Mouse (Mus musculus): ENCODE results near the gene 1810055G02Rik. TPM values are rescaled to one million over a fixed set of nuclear protein-coding genes. Genes with fewer than 3 reads are reported as not detected.

The 1810055G02Rik gene
- total and polyA plus RNA-seq, 3 experiments = 22.4 to 32.3 TPM; not detected in 1

DNA sequence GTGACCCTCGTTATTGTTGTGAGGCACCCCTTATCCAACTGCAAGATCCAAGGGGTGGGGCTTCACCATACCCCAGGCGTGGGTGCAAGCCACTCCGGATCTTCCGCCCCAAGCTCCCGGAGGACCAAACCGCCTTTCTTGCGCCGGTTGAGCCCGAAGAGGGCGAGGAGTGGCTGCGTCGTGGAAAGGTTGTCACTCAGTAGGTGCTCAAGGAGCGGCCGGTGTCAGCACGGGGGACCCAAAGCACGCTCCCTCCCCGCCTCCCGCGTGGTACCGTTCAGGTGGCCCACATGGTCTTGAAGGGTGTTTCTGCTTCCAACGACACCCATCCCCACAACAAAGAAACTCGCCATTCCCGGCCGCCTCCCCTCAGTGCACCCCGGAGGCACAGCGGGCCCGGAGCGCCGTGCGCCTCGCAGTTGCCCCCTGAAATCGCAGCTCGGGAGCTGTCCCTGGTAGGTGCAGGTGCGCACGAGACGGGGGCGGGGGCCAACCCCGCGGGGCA is 59.2 kb downstream of the 1810055G02Rik start, which contains the start of gene Kmt5b:
Gene Kmt5b (plus strand): TSS at position 146 of the 505 bp plus-strand sequence.
- Histone ChIP-seq H3K27ac (ENCODE audit: control insufficient read depth, low read depth, low read length) (peak within 1 kb of the TSS; percentile 100), H3K4me1 (ENCODE audit: control insufficient read depth in 1 of 2, insufficient read depth in 2 of 2, low read length in 2 of 2) (peaks cover 0 to 9% of the 10 kb centered on the region in 2 experiments; a peak in 2 of 4 replicates), H3K9ac (ENCODE audit: control insufficient read depth, low read depth, low read length, poor library complexity, severe bottlenecking) (peak within 1 kb of the TSS; percentile 100), H3K79me2 (ENCODE audit: control insufficient read depth, insufficient read depth, low read length, poor library complexity) (peaks cover 34% of the 10 kb centered on the region), H3K36me3 (ENCODE audit: control insufficient read depth in 1 of 2, insufficient read depth in 2 of 2, low read length in 2 of 2) (peaks cover 0 to 2% of the 10 kb centered on the region in 2 experiments; a peak in 1 of 4 replicates), H3K4me3 (ENCODE audit: control insufficient read depth in 1 of 2, insufficient read depth in 1 of 2, low read depth in 2 of 2, low read length in 2 of 2) (peak within 1 kb of the TSS; percentile 92 to 99), H3K9me3 (replicated peaks; ENCODE audit: insufficient read depth, low read length) (no peaks in the 10 kb centered on the region), H3K27me3 (ENCODE audit: control insufficient read depth in 1 of 2, insufficient read depth in 2 of 2, low read length in 2 of 2) (peaks cover 6 to 13% of the 10 kb centered on the region in 2 experiments)
- DNase-seq (ENCODE audit: low read depth, low spot score) = peak; percentile 79
- TF ChIP-seq CHD1 (IDR thresholded peaks at IDR 0.05; ENCODE audit: low read depth, low read length) (peak; percentile 49; the same call in 1 of the 2 replicates), UBTF (IDR thresholded peaks at IDR 0.05; ENCODE audit: borderline replicate concordance, insufficient read depth, low read depth, low read length) (0 out of 2 replicates have a peak, but pooled peaks have one; percentile 20), ZKSCAN1 (IDR thresholded peaks at IDR 0.05; ENCODE audit: low read depth, low read length) (no peak), ZNF384 (IDR thresholded peaks at IDR 0.05; ENCODE audit: low read depth, low read length) (no peak), MAX (IDR thresholded peaks at IDR 0.05; ENCODE audit: low read length) (peak; percentile 38; the same call in 1 of the 2 replicates), TCF12 (IDR thresholded peaks at IDR 0.05; ENCODE audit: low read depth, low read length) (0 out of 2 replicates have a peak, but pooled peaks have one; percentile 52), SMC3 (IDR thresholded peaks at IDR 0.05; ENCODE audit: low read depth, low read length) (no peak), NRF1 (IDR thresholded peaks at IDR 0.05; ENCODE audit: insufficient read depth, low read depth, low read length, poor library complexity, severe bottlenecking) (no peak), MAFK (IDR thresholded peaks at IDR 0.05; ENCODE audit: borderline replicate concordance, low read depth, low read length) (0 out of 2 replicates have a peak, but pooled peaks have one; percentile 6), KAT2A (conservative IDR thresholded peaks at IDR 0.05; ENCODE audit: low read depth, low read length) (no peak), GATA1 (IDR thresholded peaks at IDR 0.05; ENCODE audit: low read depth, low read length) (0 out of 2 replicates have a peak, but pooled peaks have one; percentile 20), HCFC1 (IDR thresholded peaks at IDR 0.05; ENCODE audit: low read depth, low read length) (no peak), MYC (IDR thresholded peaks at IDR 0.05; ENCODE audit: low read depth, low read length) (no peak), MXI1 (IDR thresholded peaks at IDR 0.05; ENCODE audit: low read depth, low read length) (peak; percentile 90), POLR2AphosphoS5 (IDR thresholded peaks at IDR 0.05; ENCODE audit: borderline replicate concordance, low read depth, low read length) (no peak), EP300 (IDR thresholded peaks at IDR 0.05; ENCODE audit: low read depth in 1 of 2, low read length in 2 of 2) (no peak), SIN3A (IDR thresholded peaks at IDR 0.05; ENCODE audit: low read length) (peak; percentile 94), TAL1 (IDR thresholded peaks at IDR 0.05; ENCODE audit: low read length) (no peak), NELFE (IDR thresholded peaks at IDR 0.05; ENCODE audit: low read depth, low read length) (peak; percentile 95; the same call in 1 of the 2 replicates), BHLHE40 (IDR thresholded peaks at IDR 0.05; ENCODE audit: borderline replicate concordance, low read depth, low read length) (peak; percentile 53; the same call in 1 of the 2 replicates), POLR2AphosphoS2 (IDR thresholded peaks at IDR 0.05; ENCODE audit: low read length) (peak; percentile 44; the same call in 1 of the 2 replicates), CTCF (IDR thresholded peaks at IDR 0.05 in 2 of 3, conservative IDR thresholded peaks at IDR 0.05 in 1 of 3; ENCODE audit: control insufficient read depth in 1 of 3, insufficient read depth in 1 of 3, low read depth in 2 of 3, low read length in 3 of 3, poor library complexity in 1 of 3, severe bottlenecking in 1 of 3) (no peak), POLR2A (IDR thresholded peaks at IDR 0.05; ENCODE audit: control insufficient read depth in 1 of 2, insufficient read depth in 1 of 2, low read depth in 1 of 2, low read length in 2 of 2, poor library complexity in 1 of 2) (peak; percentile 43 to 100; a peak in 3 of 4 replicates), ZMIZ1 (IDR thresholded peaks at IDR 0.05; ENCODE audit: low read depth, low read length) (no peak; the same call in 1 of the 2 replicates), MYB (IDR thresholded peaks at IDR 0.05; ENCODE audit: low read depth, low read length) (0 out of 2 replicates have a peak, but pooled peaks have one; percentile 32)

Other genes with a start within 250 kb of the 1810055G02Rik start
- 49.4 and 55.5 TPM in 2 replicates for gene Ppp6r3, start 132.5 kb upstream of the 1810055G02Rik start, total RNA-seq (2012; rRNA removed)
- 100 to 1,000 TPM in 1 of 2 experiments, 10 to 100 TPM in 1; 70.0 to 135 TPM for gene Ppp6r3, start 132.5 kb upstream of the 1810055G02Rik start, polyA plus RNA-seq (2012; ENCODE audit: insufficient read depth in 1 of 2, insufficient read length in 2 of 2, low read depth in 1 of 2, low replicate concordance in 2 of 2, missing spikeins in 1 of 2)
- 12.3 and 16.1 TPM in 2 replicates for gene Lrp5, start 21.7 kb upstream of the 1810055G02Rik start, total RNA-seq (2012; rRNA removed)
- 10 to 100 TPM in 1 of 2 experiments, not detected in 1; 31.9 TPM for gene Lrp5, start 21.7 kb upstream of the 1810055G02Rik start, polyA plus RNA-seq (2012; ENCODE audit: insufficient read depth in 1 of 2, insufficient read length in 2 of 2, low read depth in 1 of 2, low replicate concordance in 2 of 2, missing spikeins in 1 of 2)
- 14.9 and 16.1 TPM in 2 replicates for gene Kmt5b, start 59.1 kb downstream of the 1810055G02Rik start, total RNA-seq (2012; rRNA removed)
- gene Kmt5b, start 59.1 kb downstream of the 1810055G02Rik start, polyA plus RNA-seq (2012; ENCODE audit: insufficient read depth in 1 of 2, insufficient read length in 2 of 2, low read depth in 1 of 2, low replicate concordance in 2 of 2, missing spikeins in 1 of 2) = 10 to 100 TPM in 1 of 2 experiments, not detected in 1; 23.9 TPM
- 11.1 and 12.5 TPM in 2 replicates for gene Chka, start 143.5 kb downstream of the 1810055G02Rik start, total RNA-seq (2012; rRNA removed)
- 10 to 100 TPM in 1 of 2 experiments, not detected in 1; 21.0 TPM for gene Chka, start 143.5 kb downstream of the 1810055G02Rik start, polyA plus RNA-seq (2012; ENCODE audit: insufficient read depth in 1 of 2, insufficient read length in 2 of 2, low read depth in 1 of 2, low replicate concordance in 2 of 2, missing spikeins in 1 of 2)
- 17.0 and 21.4 TPM in 2 replicates for gene Tcirg1, start 198.8 kb downstream of the 1810055G02Rik start, total RNA-seq (2012; rRNA removed)
- 10 to 100 TPM in 1 of 2 experiments, not detected in 1; 32.6 TPM for gene Tcirg1, start 198.8 kb downstream of the 1810055G02Rik start, polyA plus RNA-seq (2012; ENCODE audit: insufficient read depth in 1 of 2, insufficient read length in 2 of 2, low read depth in 1 of 2, low replicate concordance in 2 of 2, missing spikeins in 1 of 2)
- gene Ndufs8, start 204.5 kb downstream of the 1810055G02Rik start, total RNA-seq (2012; rRNA removed) = 204 and 205 TPM in 2 replicates
- 100 to 1,000 TPM in 1 of 2 experiments, not detected in 1; 243 TPM for gene Ndufs8, start 204.5 kb downstream of the 1810055G02Rik start, polyA plus RNA-seq (2012; ENCODE audit: insufficient read depth in 1 of 2, insufficient read length in 2 of 2, low read depth in 1 of 2, low replicate concordance in 2 of 2, missing spikeins in 1 of 2)
- gene Aldh3b1, start 221.5 kb downstream of the 1810055G02Rik start, total RNA-seq (2012; rRNA removed) = 0.07 and 0.08 TPM in 2 replicates
- gene Aldh3b1, start 221.5 kb downstream of the 1810055G02Rik start, polyA plus RNA-seq (2012; ENCODE audit: insufficient read depth in 1 of 2, insufficient read length in 2 of 2, low read depth in 1 of 2, low replicate concordance in 2 of 2, missing spikeins in 1 of 2) = under 1 TPM in 1 of 2 experiments, not detected in 1; 0.10 TPM
- 4.3 and 4.7 TPM in 2 replicates for gene Unc93b1, start 226.9 kb downstream of the 1810055G02Rik start, total RNA-seq (2012; rRNA removed)
- 1 to 10 TPM in 1 of 2 experiments, not detected in 1; 8.2 TPM for gene Unc93b1, start 226.9 kb downstream of the 1810055G02Rik start, polyA plus RNA-seq (2012; ENCODE audit: insufficient read depth in 1 of 2, insufficient read length in 2 of 2, low read depth in 1 of 2, low replicate concordance in 2 of 2, missing spikeins in 1 of 2)